Mouse (Mus musculus) heart, embryonic 10.5 days (tissue): ENCODE measurements around the gene Hnmt. TPM values are rescaled to one million over a fixed set of nuclear protein-coding genes. Genes with fewer than 3 reads are reported as not detected.
"Not testable (repeated sequence)": the region's sequence is repeated elsewhere in the genome, so short reads cannot be mapped to it uniquely, and the experiment has no call there.

Experiments used
- DNase-seq: peaks from one replicate; pipeline ENCODE4 v3.0.0-alpha.2; 2017; ENCODE audit warnings: low spot score
- H3K27ac ChIP-seq: fragments of 300-500 bp; sonication (generic); 2 replicates; pipeline ENCODE4 v1.5.1; 2016; ENCODE audit warnings: mild to moderate bottlenecking
- H3K27me3 ChIP-seq: fragments of 300-500 bp; sonication (generic); 2 replicates; pipeline ENCODE4 v1.6.1; 2016; ENCODE audit warnings: mild to moderate bottlenecking; ENCODE audit not compliant: poor library complexity, insufficient read depth, severe bottlenecking
- H3K36me3 ChIP-seq: fragments of 300-500 bp; sonication (generic); 2 replicates; pipeline ENCODE4 v1.6.1; 2016; ENCODE audit warnings: mild to moderate bottlenecking, moderate library complexity
- H3K4me1 ChIP-seq: fragments of 300-500 bp; sonication (generic); 2 replicates; pipeline ENCODE4 v1.6.1; 2016; ENCODE audit warnings: mild to moderate bottlenecking
- H3K4me3 ChIP-seq: fragments of 300-500 bp; sonication (generic); 2 replicates; pipeline ENCODE4 v1.5.1; 2016; ENCODE audit warnings: mild to moderate bottlenecking, moderate library complexity
- H3K9me3 ChIP-seq: fragments of 300-500 bp; sonication (generic); 2 replicates; pipeline ENCODE4 v1.6.1; 2016; ENCODE audit warnings: mild to moderate bottlenecking, moderate library complexity
- WGBS: fragments of 180-500 bp; shearing (Covaris S2); methylation state at CpG from one replicate; pipeline ENCODE4 v1.1.7; 2016; 5-methylcytosine and 5-hydroxymethylcytosine counted together
- polyA plus RNA-seq: library from polyadenylated mRNA; unstranded; fragments of >200 nt; fragmentation: Nextera tagmentation; extraction: Ambion mirVana; gene quantifications from 2 replicates; pipeline ENCODE4 v1.2.1, GENCODE M21; 2016

Gene Hnmt
- 2.0 and 3.8 TPM in 2 replicates for polyA plus RNA-seq

- WGBS = 41% methylated on average over 7 of the region's 7 CpGs
- Histone ChIP-seq H3K9me3 (no peaks in the 10 kb centered on the region), H3K4me3 (peak within 1 kb of the TSS; percentile 53), H3K27ac (peak within 1 kb of the TSS; percentile 72), H3K36me3 (no peaks in the 10 kb centered on the region), H3K27me3 (no peaks in the 10 kb centered on the region), H3K4me1 (0 out of 2 replicates have a peak, but pooled peaks cover 2% of the 10 kb centered on the region)
- DNase-seq = no peak
Observed at GRCm38 (mm10) chr2:24049344-24049990, at the start of gene Hnmt. Hnmt (minus strand) TSS chr2:24049394.

- no peaks in the 10 kb centered on the region for H3K9me3 ChIP-seq
Observed at GRCm38 (mm10) chr2:24096495-24096894, 47.3 kb upstream of the Hnmt start, which contains the start of gene Tbpl2. Tbpl2 (minus strand) TSS chr2:24096595.

GRCm38 (mm10) chr2:24090921-24091320 lies 41.7 kb upstream of the Hnmt start:
- Histone ChIP-seq H3K4me3 (no peak overlapping the region), H3K36me3 (no peaks in the 10 kb centered on the region), H3K9me3 (no peaks in the 10 kb centered on the region), H3K27me3 (no peaks in the 10 kb centered on the region), H3K4me1 (no peaks in the 10 kb centered on the region), H3K27ac (no peak overlapping the region)
- 71% methylated on average over 1 of the region's 1 CpGs for WGBS
- DNase-seq = no peak

More at GRCm38 (mm10) chr2:24096495-24096894, 47.3 kb upstream of the Hnmt start, which contains the start of gene Tbpl2:
- no peaks in the 10 kb centered on the region for H3K36me3 ChIP-seq
- H3K27ac ChIP-seq = no peak within 1 kb of the TSS
- H3K27me3 ChIP-seq = no peaks in the 10 kb centered on the region
- H3K4me3 ChIP-seq = no peak within 1 kb of the TSS
- no peak for DNase-seq
- 57% methylated on average over 4 of the region's 4 CpGs for WGBS
- H3K4me1 ChIP-seq = no peaks in the 10 kb centered on the region

- H3K4me1 ChIP-seq = 0 out of 2 replicates have a peak, but pooled peaks cover 2% of the 10 kb centered on the region
- WGBS = 84% methylated on average over 3 of the region's 3 CpGs
Observed at GRCm38 (mm10) chr2:24050459-24050858, 1.3 kb upstream of the Hnmt start.

GRCm38 (mm10) chr2:24048480-24049097 lies 605 bp downstream of the Hnmt start:
- Histone ChIP-seq H3K27me3 (no peaks in the 10 kb centered on the region), H3K27ac (peak overlapping the region; percentile 72), H3K36me3 (no peaks in the 10 kb centered on the region), H3K4me3 (peak overlapping the region; percentile 53), H3K4me1 (0 out of 2 replicates have a peak, but pooled peaks cover 2% of the 10 kb centered on the region), H3K9me3 (no peaks in the 10 kb centered on the region)
- 19% methylated on average over 16 of the region's 16 CpGs for WGBS
- no peak for DNase-seq

More at GRCm38 (mm10) chr2:24050459-24050858, 1.3 kb upstream of the Hnmt start:
- no peak for DNase-seq
- no peaks in the 10 kb centered on the region for H3K9me3 ChIP-seq
- H3K27me3 ChIP-seq = no peaks in the 10 kb centered on the region
- no peaks in the 10 kb centered on the region for H3K36me3 ChIP-seq
- no peak overlapping the region for H3K4me3 ChIP-seq
- H3K27ac ChIP-seq = no peak overlapping the region

DNA sequence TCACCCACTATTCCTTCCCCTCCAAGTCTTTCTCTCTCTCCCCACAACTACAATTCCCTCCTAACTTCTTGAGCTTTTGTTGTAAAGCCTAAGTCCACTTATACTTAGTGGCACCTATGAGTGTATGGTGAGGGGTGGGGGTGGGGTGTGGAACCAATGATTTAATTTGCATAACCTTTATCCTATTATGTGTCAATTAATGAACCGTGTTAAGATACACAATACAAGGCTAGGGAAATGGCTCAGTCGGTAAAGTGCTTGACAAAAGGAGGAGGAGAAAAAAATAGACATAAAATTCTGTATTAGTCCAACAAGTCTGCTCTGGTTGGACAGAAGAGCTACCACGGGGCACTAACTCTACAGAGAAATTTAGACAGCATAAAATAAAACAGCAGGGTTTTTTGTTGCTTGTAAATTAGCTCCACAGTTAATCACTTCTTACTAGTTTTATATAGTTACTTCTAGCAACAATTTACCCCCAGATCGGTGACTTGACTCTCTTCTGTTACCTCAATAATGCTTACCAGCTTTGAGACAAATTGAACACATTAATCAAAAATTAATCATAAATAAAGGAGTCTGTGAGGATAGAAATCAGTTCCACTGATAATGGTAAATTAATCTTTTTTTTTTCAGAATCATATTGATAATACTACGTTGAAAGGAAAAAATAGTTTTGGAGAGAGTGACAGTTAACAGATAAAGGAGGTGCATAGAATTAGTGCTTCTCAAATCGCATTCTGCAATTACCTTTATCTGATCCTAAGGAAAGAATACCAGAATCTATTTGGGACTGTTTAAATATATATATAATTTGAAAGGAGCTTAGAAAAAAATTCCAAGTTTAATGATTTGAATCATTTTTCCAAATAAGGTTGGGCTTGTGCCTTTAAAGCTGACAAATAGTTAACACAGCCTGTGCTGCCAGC lies 1.4 kb downstream of the Hnmt start:
- WGBS = 69% methylated on average over 6 of the region's 6 CpGs
- Histone ChIP-seq H3K4me3 (peak overlapping the region; percentile 53), H3K36me3 (no peaks in the 10 kb centered on the region), H3K4me1 (0 out of 2 replicates have a peak, but pooled peaks cover 2% of the 10 kb centered on the region), H3K27ac (peak overlapping the region; percentile 72), H3K27me3 (no peaks in the 10 kb centered on the region), H3K9me3 (no peaks in the 10 kb centered on the region)
- no peak for DNase-seq

DNA sequence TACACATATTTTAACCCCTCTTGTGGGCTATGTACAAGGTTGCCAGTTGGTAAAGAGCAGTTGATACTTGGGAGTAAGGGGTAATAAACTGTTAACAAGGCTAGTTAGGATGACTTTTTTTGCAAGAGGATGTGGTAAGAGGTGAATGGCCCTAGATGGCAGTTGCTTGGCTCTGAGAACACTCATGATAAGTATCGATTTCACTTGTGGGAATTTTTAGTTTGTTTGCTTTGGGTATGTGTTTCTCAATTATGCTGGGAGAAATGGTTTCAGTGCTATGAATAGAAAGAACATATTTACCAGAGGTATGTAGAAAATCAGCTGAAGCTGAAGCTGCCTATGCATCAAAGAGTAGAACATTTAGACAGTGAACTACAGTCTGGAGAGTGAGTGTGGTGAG lies 6.3 kb downstream of the Hnmt start:
- no peak overlapping the region for H3K27ac ChIP-seq
- no peaks in the 10 kb centered on the region for H3K27me3 ChIP-seq
- H3K36me3 ChIP-seq = no peaks in the 10 kb centered on the region
- no peaks in the 10 kb centered on the region for H3K4me1 ChIP-seq
- no peaks in the 10 kb centered on the region for H3K9me3 ChIP-seq
- DNase-seq = no peak
- 83% methylated on average over 1 of the region's 1 CpGs for WGBS
- no peak overlapping the region for H3K4me3 ChIP-seq

GRCm38 (mm10) chr2:24040531-24040930 lies 8.7 kb downstream of the Hnmt start:
- no peaks in the 10 kb centered on the region for H3K9me3 ChIP-seq
- H3K27me3 ChIP-seq = no peaks in the 10 kb centered on the region
- no peak overlapping the region for H3K4me3 ChIP-seq
- no peaks in the 10 kb centered on the region for H3K4me1 ChIP-seq
- no peak overlapping the region for H3K27ac ChIP-seq
- no peak for DNase-seq
- H3K36me3 ChIP-seq = no peaks in the 10 kb centered on the region
- WGBS = 81% methylated on average over 1 of the region's 1 CpGs

DNA sequence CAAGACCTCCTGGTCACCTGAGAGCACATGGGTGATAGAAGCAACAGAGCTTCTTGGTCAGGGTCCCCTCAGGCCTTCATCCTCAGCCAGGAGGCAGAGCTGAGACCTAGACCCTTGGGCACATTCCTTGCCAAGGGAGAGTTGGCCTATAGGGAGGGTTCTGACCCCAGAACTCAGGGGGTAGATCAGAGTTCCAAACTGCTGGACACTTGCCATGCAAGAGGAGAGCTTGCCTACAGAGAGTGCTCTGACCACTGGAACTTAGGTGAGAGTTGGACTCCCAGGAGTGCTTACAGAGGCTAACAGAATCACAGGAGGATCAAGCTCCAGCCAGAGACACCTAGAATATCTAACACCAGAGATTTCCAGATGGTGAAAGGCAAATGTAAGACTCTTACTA lies 29.8 kb downstream of the Hnmt start:
- not testable (repeated sequence) for H3K27ac ChIP-seq, H3K9me3 ChIP-seq, H3K4me1 ChIP-seq, H3K4me3 ChIP-seq, H3K36me3 ChIP-seq, H3K27me3 ChIP-seq, DNase-seq

- Histone ChIP-seq H3K27me3 (no peaks in the 10 kb centered on the region), H3K4me1 (no peaks in the 10 kb centered on the region), H3K9me3 (no peaks in the 10 kb centered on the region), H3K4me3 (no peak overlapping the region), H3K36me3 (no peaks in the 10 kb centered on the region), H3K27ac (no peak overlapping the region)
- DNase-seq = no peak
- 77% methylated on average over 1 of the region's 1 CpGs for WGBS
Observed at GRCm38 (mm10) chr2:24018966-24019365, 30.2 kb downstream of the Hnmt start.

GRCm38 (mm10) chr2:24014957-24015356 lies 34.2 kb downstream of the Hnmt start:
- H3K4me1 ChIP-seq = no peaks in the 10 kb centered on the region
- no peaks in the 10 kb centered on the region for H3K27me3 ChIP-seq
- H3K27ac ChIP-seq = no peak overlapping the region
- no peaks in the 10 kb centered on the region for H3K36me3 ChIP-seq
- WGBS = 74% methylated on average over 5 of the region's 5 CpGs
- no peaks in the 10 kb centered on the region for H3K9me3 ChIP-seq
- no peak for DNase-seq
- H3K4me3 ChIP-seq = no peak overlapping the region

DNA sequence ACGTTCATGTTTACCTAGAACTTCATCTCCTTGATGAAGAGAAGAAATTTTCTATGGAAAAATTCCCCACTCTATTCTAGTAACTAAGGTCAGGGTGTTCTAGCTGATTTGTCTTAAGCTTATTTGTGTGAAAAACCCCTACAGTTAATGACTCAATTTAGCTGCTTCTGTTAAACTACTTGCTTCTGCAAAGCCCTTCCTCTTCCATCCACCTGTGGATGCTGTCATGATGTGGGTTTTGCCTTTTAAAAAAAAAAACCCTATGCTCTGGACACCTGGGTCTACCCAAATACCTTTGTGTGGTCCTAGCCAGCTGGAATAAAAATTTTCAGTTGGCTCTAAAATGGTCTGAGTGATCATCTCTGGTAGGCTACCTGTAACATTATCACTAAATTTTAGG lies 49.9 kb downstream of the Hnmt start:
- DNase-seq = no peak
- no peaks in the 10 kb centered on the region for H3K36me3 ChIP-seq
- no peak overlapping the region for H3K4me3 ChIP-seq
- H3K27ac ChIP-seq = no peak overlapping the region
- no peaks in the 10 kb centered on the region for H3K4me1 ChIP-seq
- no peaks in the 10 kb centered on the region for H3K27me3 ChIP-seq
- H3K9me3 ChIP-seq = no peaks in the 10 kb centered on the region
- 63% methylated on average over 1 of the region's 1 CpGs for WGBS

DNA sequence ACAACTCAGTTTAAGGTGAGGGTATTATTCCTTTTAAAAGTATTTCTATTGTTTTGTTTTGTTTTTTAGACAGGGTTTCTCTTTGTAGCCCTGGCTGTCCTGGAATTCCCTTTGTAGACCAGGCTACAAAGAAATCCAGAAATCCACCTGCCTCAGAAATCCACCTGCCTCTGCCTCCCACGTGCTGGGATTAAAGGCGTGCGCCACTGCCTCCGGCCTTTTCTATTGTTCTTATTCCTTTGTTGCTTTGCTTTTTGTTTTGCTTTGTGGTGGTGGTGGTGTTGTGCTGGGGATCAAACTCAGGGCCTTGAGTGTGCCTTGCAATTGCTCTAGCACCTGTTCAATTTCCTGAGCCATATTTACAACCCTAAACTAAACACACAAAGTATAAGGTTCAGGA lies 50.4 kb downstream of the Hnmt start:
- WGBS = 89% methylated on average over 4 of the region's 4 CpGs
- Histone ChIP-seq H3K4me1 (no peaks in the 10 kb centered on the region), H3K9me3 (no peaks in the 10 kb centered on the region), H3K27ac (no peak overlapping the region), H3K27me3 (no peaks in the 10 kb centered on the region), H3K36me3 (no peaks in the 10 kb centered on the region), H3K4me3 (no peak overlapping the region)
- DNase-seq = no peak
